9 mouse cellular contexts compared by ENCODE assay signal in the genomic region with DNA sequence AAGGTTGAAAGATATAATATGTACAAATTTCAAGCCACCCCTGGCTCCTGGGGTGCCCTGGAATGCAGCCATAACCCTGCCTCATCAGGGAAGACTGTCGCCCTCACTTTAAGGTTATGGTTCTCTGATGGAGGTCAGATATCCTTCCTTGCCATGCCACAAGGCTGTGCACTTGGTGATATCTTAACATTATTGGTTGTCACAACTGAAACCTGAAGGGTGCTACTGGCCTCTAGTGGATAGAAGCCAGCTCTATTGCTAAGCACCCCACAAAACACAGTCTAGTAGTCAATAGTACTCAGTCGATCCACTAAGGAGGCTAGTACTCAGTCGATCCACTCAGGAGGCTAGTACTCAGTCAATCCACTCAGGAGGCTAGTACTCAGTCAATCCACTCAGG.
A peak's percentile ranks its signal among the peaks of the same experiment; 100 is the strongest.
DNase-seq lines count a peak whose midpoint lies in the region; ATAC-seq and TF ChIP-seq lines count a peak whose summit lies in the region.
"Had no signal": no experiment of that assay in that cellular context is flagged by ENCODE, and none has a peak within 500 bp of the region (broad histone marks: within the 10 kb centered on the region; RNA-seq: fewer than 3 reads in every experiment).

No protein-coding gene starts in this region.

- no peaks in the 10 kb centered on the region for H3K36me3 ChIP-seq in forebrain, embryonic 14.5 days (ENCODE audit: control insufficient read depth, insufficient read depth, low read length)
- H3K36me3 ChIP-seq in forebrain, embryonic 12.5 days (replicated peaks) = no peaks in the 10 kb centered on the region
- no peaks in the 10 kb centered on the region for H3K36me3 ChIP-seq in MEL (ENCODE audit: control insufficient read depth in 1 of 2, insufficient read depth in 2 of 2, low read length in 2 of 2)

- WGBS in forebrain, embryonic 14.5 days = 73% methylated on average over 3 of the region's 3 CpGs
- WGBS in forebrain, embryonic 12.5 days = 78% methylated on average over 3 of the region's 3 CpGs

- no peaks in the 10 kb centered on the region for H3K79me2 ChIP-seq in MEL (ENCODE audit: control insufficient read depth, insufficient read depth, low read length, poor library complexity)

- peak in 2 of 3 experiments; percentile 17 to 64; a peak in 2 of 6 replicates for TF ChIP-seq CTCF in MEL (IDR thresholded peaks at IDR 0.05 in 2 of 3, conservative IDR thresholded peaks at IDR 0.05 in 1 of 3; ENCODE audit: control insufficient read depth in 1 of 3, insufficient read depth in 1 of 3, low read depth in 2 of 3, low read length in 3 of 3, poor library complexity in 1 of 3, severe bottlenecking in 1 of 3)

- no peak for TF ChIP-seq POLR2A in MEL (IDR thresholded peaks at IDR 0.05; ENCODE audit: control insufficient read depth in 1 of 2, insufficient read depth in 1 of 2, low read depth in 1 of 2, low read length in 2 of 2, poor library complexity in 1 of 2)

- no peak overlapping the region for H3K4me2 ChIP-seq in forebrain, embryonic 14.5 days (ENCODE audit: low read length)
- no peak overlapping the region for H3K4me2 ChIP-seq in forebrain, embryonic 12.5 days

- H3K27me3 ChIP-seq in forebrain, embryonic 14.5 days (replicated peaks; ENCODE audit: control insufficient read depth, insufficient read depth, low read length) = no peaks in the 10 kb centered on the region
- no peaks in the 10 kb centered on the region for H3K27me3 ChIP-seq in forebrain, embryonic 12.5 days
- H3K27me3 ChIP-seq in MEL (ENCODE audit: control insufficient read depth in 1 of 2, insufficient read depth in 2 of 2, low read length in 2 of 2) = no peaks in the 10 kb centered on the region

- no peak overlapping the region for H3K27ac ChIP-seq in forebrain, embryonic 14.5 days (ENCODE audit: low read depth, low read length)
- no peak overlapping the region for H3K27ac ChIP-seq in forebrain, embryonic 12.5 days
- no peak overlapping the region for H3K27ac ChIP-seq in MEL (ENCODE audit: control insufficient read depth, low read depth, low read length)

- no peaks in the 10 kb centered on the region for H3K9me3 ChIP-seq in forebrain, embryonic 14.5 days (replicated peaks; ENCODE audit: control insufficient read depth, low read length)
- H3K9me3 ChIP-seq in forebrain, embryonic 12.5 days = no peaks in the 10 kb centered on the region
- H3K9me3 ChIP-seq in MEL (replicated peaks; ENCODE audit: insufficient read depth, low read length) = no peaks in the 10 kb centered on the region

- peak; percentile 68 for TF ChIP-seq RAD21 in MEL (IDR thresholded peaks at IDR 0.05; ENCODE audit: low read depth, low read length)

- ATAC-seq in forebrain, embryonic 14.5 days = no peak
- ATAC-seq in forebrain, embryonic 12.5 days (ENCODE audit: low FRiP score) = no peak
- ATAC-seq in granulocyte monocyte progenitor cell, adult 5-6 weeks (replicated peaks; ENCODE audit: poor library complexity, severe bottlenecking) = peak; percentile 43; the same call in 1 of the 2 replicates

- no peak for TF ChIP-seq EP300 in MEL (IDR thresholded peaks at IDR 0.05; ENCODE audit: low read depth in 1 of 2, low read length in 2 of 2)

- no peak overlapping the region for H3K4me3 ChIP-seq in forebrain, embryonic 14.5 days (ENCODE audit: low read depth, low read length)
- no peak overlapping the region for H3K4me3 ChIP-seq in forebrain, embryonic 12.5 days (replicated peaks)
- no peak overlapping the region for H3K4me3 ChIP-seq in MEL (ENCODE audit: control insufficient read depth in 1 of 2, insufficient read depth in 1 of 2, low read depth in 2 of 2, low read length in 2 of 2)

- no peaks in the 10 kb centered on the region for H3K4me1 ChIP-seq in forebrain, embryonic 14.5 days (ENCODE audit: control insufficient read depth, insufficient read depth, low read length)
- peaks cover 4% of the 10 kb centered on the region for H3K4me1 ChIP-seq in forebrain, embryonic 12.5 days
- H3K4me1 ChIP-seq in MEL (ENCODE audit: control insufficient read depth in 1 of 2, insufficient read depth in 2 of 2, low read length in 2 of 2) = no peaks in the 10 kb centered on the region

- no peak overlapping the region for H3K9ac ChIP-seq in forebrain, embryonic 14.5 days (ENCODE audit: low read length)
- H3K9ac ChIP-seq in forebrain, embryonic 12.5 days = no peak overlapping the region
- H3K9ac ChIP-seq in MEL (ENCODE audit: control insufficient read depth, low read depth, low read length, poor library complexity, severe bottlenecking) = no peak overlapping the region

- DNase-seq in forebrain, embryonic 14.5 days (ENCODE audit: low spot score) = peak; percentile 62
- peak; percentile 31 for DNase-seq in layer of hippocampus, adult 11-12 months (ENCODE audit: low spot score)
- DNase-seq in layer of hippocampus, adult 8-10 months (ENCODE audit: low spot score in 2 of 2) = no peak
- peak; percentile 40 for DNase-seq in MEL (ENCODE audit: low read depth, low spot score)
- no peak for DNase-seq in yolk sac, embryonic 10.5 days (ENCODE audit: low spot score)
- no peak for DNase-seq in left cerebral cortex, adult 8-10 months (ENCODE audit: low spot score in 2 of 2)
- DNase-seq: heart, postnatal 14 days had no signal

TF ChIP-seq in MEL, 35 proteins besides CTCF, POLR2A, EP300 and RAD21:
- TF ChIP-seq E2F4 (IDR thresholded peaks at IDR 0.05; ENCODE audit: borderline replicate concordance, low read depth, low read length) (no peak), MYB (IDR thresholded peaks at IDR 0.05; ENCODE audit: low read depth, low read length) (no peak), ZC3H11A (IDR thresholded peaks at IDR 0.05; ENCODE audit: low read depth, low read length) (peak; percentile 31; the same call in 1 of the 2 replicates), ETS1 (IDR thresholded peaks at IDR 0.05; ENCODE audit: low read depth, low read length) (no peak), TCF12 (IDR thresholded peaks at IDR 0.05; ENCODE audit: low read depth, low read length) (no peak), NELFE (IDR thresholded peaks at IDR 0.05; ENCODE audit: low read depth, low read length) (no peak), BHLHE40 (IDR thresholded peaks at IDR 0.05; ENCODE audit: borderline replicate concordance, low read depth, low read length) (no peak), POLR2AphosphoS2 (IDR thresholded peaks at IDR 0.05; ENCODE audit: low read length) (no peak), GABPA (IDR thresholded peaks at IDR 0.05; ENCODE audit: low read depth, low read length) (no peak), HCFC1 (IDR thresholded peaks at IDR 0.05; ENCODE audit: low read depth, low read length) (no peak), MEF2A (IDR thresholded peaks at IDR 0.05; ENCODE audit: extremely low read depth, insufficient replicate concordance, low read depth, low read length, poor library complexity, severe bottlenecking) (no peak), MYC (IDR thresholded peaks at IDR 0.05; ENCODE audit: low read depth, low read length) (no peak), MAX (IDR thresholded peaks at IDR 0.05; ENCODE audit: low read length) (no peak), TBP (IDR thresholded peaks at IDR 0.05; ENCODE audit: low read depth, low read length) (no peak), CHD1 (IDR thresholded peaks at IDR 0.05; ENCODE audit: low read depth, low read length) (no peak), SMC3 (IDR thresholded peaks at IDR 0.05; ENCODE audit: low read depth, low read length) (peak; percentile 67)

Comparison
In these comparisons a context has a peak if more than half of its experiments do, and no peak if none do; other contexts are left out.
1. DNase-seq: peak in forebrain, embryonic 14.5 days (single experiment), layer of hippocampus, adult 11-12 months (single experiment) and MEL (single experiment); none in layer of hippocampus, adult 8-10 months (0 of 2), yolk sac, embryonic 10.5 days (single experiment) and left cerebral cortex, adult 8-10 months (0 of 2).